Mouse (Mus musculus) frontal cortex, postnatal 25 days (tissue): ENCODE measurements around the gene Dcpp1.

ENCODE experiments used
- DNase-seq, 2 experiments: peaks; one replicate each; pipeline ENCODE4 v3.0.0; 2022; ENCODE audit warnings: low spot score in 2 of 2

Gene Dcpp1

DNA sequence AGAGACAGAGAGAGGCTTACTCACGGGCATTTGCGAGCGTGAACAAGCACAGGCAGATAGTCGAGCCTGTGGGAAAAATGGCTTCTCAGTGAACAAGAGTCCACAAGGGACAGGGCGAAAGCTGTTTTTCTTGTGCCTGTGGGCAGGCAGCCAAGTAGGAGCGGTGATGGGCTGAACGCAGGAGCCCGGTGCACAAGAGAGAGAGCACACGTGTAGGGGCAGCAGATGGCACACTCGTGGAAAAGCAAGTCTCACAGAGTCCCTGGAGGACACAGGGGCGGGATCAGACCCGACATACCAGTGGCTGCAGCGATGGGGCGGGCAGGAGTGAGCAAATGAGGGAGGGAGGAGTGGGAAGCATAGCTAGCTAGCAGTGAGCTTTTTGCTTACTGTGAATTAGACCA, 44.4 kb downstream of the Dcpp1 start:
- DNase-seq, result peak; percentile 16 to 28

DNA sequence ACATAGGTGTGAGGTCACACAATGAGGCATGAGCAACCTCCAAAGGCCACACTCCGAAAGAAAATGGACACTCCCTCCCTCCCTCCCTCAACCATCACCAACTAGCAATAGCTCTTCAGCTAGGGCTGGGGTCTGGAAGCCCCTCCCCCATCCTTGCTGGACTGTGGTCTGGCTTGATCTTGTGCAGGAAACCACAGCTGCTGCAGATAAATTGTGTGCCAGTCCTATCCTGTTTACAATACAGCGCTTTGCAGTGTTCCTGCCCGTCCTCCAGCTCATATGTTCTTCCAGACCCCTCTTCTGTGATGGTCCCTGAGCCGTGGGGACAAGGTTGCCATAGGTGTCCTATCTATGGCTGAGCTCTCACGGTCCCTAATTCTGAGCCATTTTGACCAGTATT, 50.5 kb downstream of the Dcpp1 start:
- no peak for DNase-seq
